Mouse (Mus musculus): Measurements from ENCODE around the gene Med7. TPM values are rescaled to one million over a fixed set of nuclear protein-coding genes. Genes with fewer than 3 reads are reported as not detected.

Gene Med7
- 243 TPM for polyA plus RNA-seq (2014; fragmentation: Illumina TruSeq; extraction: RNeasy Lipid Tissue Mini Kit (QIAGEN cat#74804); ENCODE audit: low read depth, low replicate concordance)

GRCm38 (mm10) chr11:46436760-46437458 is at the start of gene Med7:
Gene Med7 (plus strand): TSS chr11:46436925.

GRCm38 (mm10) chr11:46389336-46390117 is 47.2 kb upstream of the Med7 start, which contains the start of gene Itk:
Gene Itk (minus strand): TSS chr11:46389515.

GRCm38 (mm10) chr11:46396167-46396859 is 40.4 kb upstream of the Med7 start, which contains the start of gene Fam71b:
Gene Fam71b (plus strand): TSS chr11:46396559.

DNA sequence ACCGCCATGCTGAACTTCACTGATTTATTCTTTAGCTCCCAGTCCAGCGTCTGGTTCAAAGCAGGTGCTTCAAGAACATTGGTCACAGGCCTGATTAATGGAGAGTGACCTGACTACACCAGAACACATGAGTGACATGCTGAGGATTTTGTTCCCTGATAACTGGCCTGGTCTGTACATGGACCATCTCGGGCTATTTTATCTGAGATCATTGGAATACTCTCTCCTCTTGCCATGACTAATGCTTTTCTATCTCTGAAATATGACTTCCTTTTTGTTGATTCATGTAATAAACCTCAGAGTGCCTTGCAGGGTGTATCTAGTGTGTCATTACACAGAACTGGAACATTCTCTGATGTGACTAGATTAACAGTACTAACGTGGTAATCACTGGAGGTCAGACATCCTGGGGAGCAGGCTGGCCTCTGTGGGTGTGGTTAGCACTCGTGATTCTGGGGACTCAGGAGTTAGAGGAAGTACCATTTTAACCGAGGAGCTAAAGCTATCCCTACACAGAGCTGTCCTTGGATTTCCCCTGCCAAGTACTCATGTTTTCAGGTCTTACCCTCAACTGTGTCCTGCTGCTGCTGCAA is 17.8 kb downstream of the Med7 start, which contains the start of gene Havcr2:
TSS of gene Havcr2 (plus strand) at position 483 of the 593 bp plus-strand sequence.

Other genes with a start within 250 kb of the Med7 start
- gene Fndc9, start 201.4 kb upstream of the Med7 start, polyA plus RNA-seq (2014; fragmentation: Illumina TruSeq; extraction: RNeasy Lipid Tissue Mini Kit (QIAGEN cat#74804); ENCODE audit: low read depth, low replicate concordance): 0.88 TPM
- gene Cyfip2, start 124.1 kb upstream of the Med7 start, polyA plus RNA-seq (2014; fragmentation: Illumina TruSeq; extraction: RNeasy Lipid Tissue Mini Kit (QIAGEN cat#74804); ENCODE audit: low read depth, low replicate concordance): 1.2 TPM
- not detected for gene Itk, start 47.4 kb upstream of the Med7 start, polyA plus RNA-seq (2014; fragmentation: Illumina TruSeq; extraction: RNeasy Lipid Tissue Mini Kit (QIAGEN cat#74804); ENCODE audit: low read depth, low replicate concordance)
- gene Fam71b, start 40.4 kb upstream of the Med7 start, polyA plus RNA-seq (2014; fragmentation: Illumina TruSeq; extraction: RNeasy Lipid Tissue Mini Kit (QIAGEN cat#74804); ENCODE audit: low read depth, low replicate concordance): 104 TPM
- 0.42 TPM for gene Havcr2, start 18.0 kb downstream of the Med7 start, polyA plus RNA-seq (2014; fragmentation: Illumina TruSeq; extraction: RNeasy Lipid Tissue Mini Kit (QIAGEN cat#74804); ENCODE audit: low read depth, low replicate concordance)
- not detected for gene Gm12169, start 87.3 kb downstream of the Med7 start, polyA plus RNA-seq (2014; fragmentation: Illumina TruSeq; extraction: RNeasy Lipid Tissue Mini Kit (QIAGEN cat#74804); ENCODE audit: low read depth, low replicate concordance)
- gene BC053393, start 134.6 kb downstream of the Med7 start, polyA plus RNA-seq (2014; fragmentation: Illumina TruSeq; extraction: RNeasy Lipid Tissue Mini Kit (QIAGEN cat#74804); ENCODE audit: low read depth, low replicate concordance): not detected
- not detected for gene Dppa1, start 192.3 kb downstream of the Med7 start, polyA plus RNA-seq (2014; fragmentation: Illumina TruSeq; extraction: RNeasy Lipid Tissue Mini Kit (QIAGEN cat#74804); ENCODE audit: low read depth, low replicate concordance)